Mouse (Mus musculus) gastrocnemius, adult 2 months (tissue): ENCODE measurements around the gene Frk. TPM values are rescaled to one million over a fixed set of nuclear protein-coding genes. Genes with fewer than 3 reads are reported as not detected.
"Not testable (repeated sequence)": the region's sequence is repeated elsewhere in the genome, so short reads cannot be mapped to it uniquely, and the experiment has no call there.

ENCODE experiments used
- DNase-seq: peaks from one replicate; pipeline ENCODE4 v3.0.0; 2022
- H3K27ac ChIP-seq: fragments of 200-600 bp; 2 replicates; pipeline ENCODE4 v1.8.1; 2022; ENCODE audit warnings: mild to moderate bottlenecking
- H3K4me3 ChIP-seq: fragments of 200-600 bp; 2 replicates; pipeline ENCODE4 v1.8.1; 2022; ENCODE audit warnings: mild to moderate bottlenecking, moderate library complexity
- CTCF ChIP-seq: fragments of 200-600 bp; IDR thresholded peaks from 2 replicates; pipeline ENCODE4 v1.8.1; 2022; ENCODE audit warnings: antibody characterized with exemption, mild to moderate bottlenecking, moderate library complexity
- intact Hi-C: fragments of 180-260 bp; cut with DNase I; formaldehyde crosslinking; loops from one replicate; pipeline ENCODE4 v1.15.1; 2025
- total RNA-seq, 2 experiments: library from RNA; stranded (reverse); gene quantifications; 2 replicates each; pipeline ENCODE4 v1.2.3; 2021

Gene Frk
- total RNA-seq, 2 experiments from 2014 or later, result 0.28 to 1.1 TPM

DNA sequence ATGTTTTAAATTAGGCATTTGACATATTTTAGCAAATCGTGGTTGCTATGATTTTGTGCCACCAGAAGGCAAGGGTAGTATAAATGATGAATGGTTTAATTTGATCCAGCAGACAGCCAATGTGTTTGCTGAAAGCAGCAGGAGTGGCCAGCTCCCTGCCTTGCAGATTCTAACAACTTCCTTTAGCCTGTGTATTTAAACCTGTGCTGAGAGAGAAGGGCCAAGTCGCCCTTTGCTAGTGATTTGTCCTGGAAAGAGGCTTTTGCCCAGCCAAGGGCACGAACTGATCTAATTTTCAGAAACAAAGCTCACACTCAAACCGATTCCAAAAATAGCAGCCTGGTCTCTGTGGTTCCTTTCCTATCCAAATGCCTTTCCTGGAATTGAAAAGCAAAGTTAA, 29.4 kb downstream of the Frk start:
- no peak for TF ChIP-seq CTCF

DNA sequence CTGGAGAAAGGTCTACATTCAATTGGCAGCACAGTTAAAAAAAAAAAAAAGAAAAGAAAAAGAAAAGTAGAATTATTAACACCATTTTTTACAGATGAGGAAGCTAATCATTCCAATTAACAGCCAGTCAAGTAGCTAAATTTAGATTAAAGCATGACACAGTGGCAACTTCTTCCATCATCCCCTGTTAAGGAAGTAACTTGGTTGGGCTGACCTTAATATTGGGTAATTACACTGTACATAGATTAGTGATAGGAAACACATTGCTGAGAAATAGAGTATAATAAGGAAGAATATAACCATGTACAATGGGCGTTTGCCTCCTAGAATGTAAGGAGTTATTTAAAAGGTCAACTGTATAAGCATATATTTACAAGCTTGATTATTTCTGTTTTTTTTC, 42.4 kb downstream of the Frk start:
- Histone ChIP-seq H3K27ac (no peak overlapping the region), H3K4me3 (no peak overlapping the region)
- no peak for TF ChIP-seq CTCF
- intact Hi-C loops, result no loop called here
- no peak for DNase-seq

More for the DNA sequence above, 29.4 kb downstream of the Frk start:
- H3K4me3 ChIP-seq, result peak overlapping the region; percentile 56
- H3K27ac ChIP-seq, result peak overlapping the region; percentile 36; the same call in 1 of the 2 replicates
- no peak for DNase-seq
- intact Hi-C loops, result no loop called here

DNA sequence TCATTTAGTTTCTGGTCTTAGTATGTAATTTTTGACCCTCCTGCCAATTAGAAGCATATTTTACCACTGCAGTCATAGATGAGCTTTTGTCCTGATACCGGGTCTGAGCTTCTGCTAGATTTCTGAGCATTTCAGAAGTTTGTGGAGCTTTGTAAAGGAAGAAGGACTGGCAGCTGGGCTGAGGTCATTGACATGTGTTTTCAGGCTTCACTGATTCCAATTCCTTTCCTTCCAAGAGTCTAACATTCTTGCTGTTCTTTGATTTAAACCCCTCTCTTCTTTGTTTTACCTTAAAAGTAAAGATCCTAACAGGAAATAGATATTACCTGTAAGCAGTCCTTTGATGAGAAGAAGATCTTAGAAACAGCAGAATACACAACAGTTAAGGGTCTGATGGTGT, 48.6 kb downstream of the Frk start:
- intact Hi-C loops, result no loop called here
- Histone ChIP-seq H3K27ac (no peak overlapping the region), H3K4me3 (no peak overlapping the region)
- no peak for DNase-seq
- no peak for TF ChIP-seq CTCF

- Histone ChIP-seq H3K27ac (no peak overlapping the region), H3K4me3 (no peak overlapping the region)
- TF ChIP-seq CTCF, result no peak
- no peak for DNase-seq
- intact Hi-C loops, result no loop called here
These were observed 49.3 kb downstream of the Frk start for GRCm38 (mm10) chr10:34532507-34532906.

DNA sequence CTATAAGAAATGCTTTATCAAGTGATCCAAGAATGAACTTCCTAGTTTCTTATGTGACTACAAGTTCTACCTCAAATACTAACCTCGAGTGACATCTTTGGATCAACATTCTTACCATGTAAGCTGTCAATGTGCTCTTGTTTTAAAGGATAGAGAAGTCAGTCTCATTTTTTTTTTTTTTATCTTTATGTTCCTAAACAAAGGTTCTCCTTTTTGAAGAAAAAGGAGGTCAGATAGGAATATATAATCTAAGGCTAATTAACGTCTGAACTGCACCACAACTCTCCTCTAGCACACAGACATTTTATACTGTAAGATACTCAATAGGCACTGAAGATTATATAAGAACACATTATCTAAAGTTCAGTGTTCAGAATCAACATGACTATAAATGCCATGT, 57.5 kb downstream of the Frk start:
- no peak for DNase-seq
- H3K27ac ChIP-seq, result no peak overlapping the region
- no peak overlapping the region for H3K4me3 ChIP-seq
- intact Hi-C loops, result no loop called here
- no peak for TF ChIP-seq CTCF

DNA sequence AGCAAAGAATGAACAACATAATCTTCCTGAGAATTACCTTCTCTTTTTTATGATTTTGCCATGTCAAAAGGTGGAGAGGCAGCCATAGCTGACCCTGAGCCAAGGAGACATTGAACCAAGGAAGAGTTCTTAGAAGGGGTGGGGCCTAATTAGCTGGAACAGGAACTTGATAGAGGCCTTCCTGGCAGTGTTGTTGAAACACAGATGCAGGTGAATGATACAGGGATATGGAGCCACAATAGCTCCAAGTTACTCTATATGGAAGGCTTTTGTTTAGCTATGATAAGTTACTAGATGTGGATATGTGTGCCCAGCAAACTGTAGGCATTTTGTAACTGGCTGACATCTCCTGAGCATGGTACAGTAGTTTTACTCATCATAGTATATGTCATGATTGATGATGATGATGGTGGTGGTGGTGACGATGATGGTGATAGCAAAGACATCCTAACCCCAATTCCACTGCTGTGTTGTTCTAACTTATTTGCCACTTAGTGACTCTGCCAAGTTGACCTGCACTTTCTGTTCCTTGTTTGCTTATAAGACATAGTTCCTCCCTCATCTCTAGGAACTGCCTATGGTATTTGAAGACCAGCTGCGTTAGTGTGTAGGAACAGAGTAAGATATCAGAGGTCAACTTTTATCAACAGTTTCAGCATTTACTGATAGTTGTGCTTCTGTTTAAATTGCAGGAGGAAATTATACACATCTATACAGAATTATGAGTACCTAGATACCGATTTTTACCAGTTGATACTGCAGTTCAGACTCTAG, 58.7 kb downstream of the Frk start:
- TF ChIP-seq CTCF, result no peak
- intact Hi-C loops, result no loop called here

DNA sequence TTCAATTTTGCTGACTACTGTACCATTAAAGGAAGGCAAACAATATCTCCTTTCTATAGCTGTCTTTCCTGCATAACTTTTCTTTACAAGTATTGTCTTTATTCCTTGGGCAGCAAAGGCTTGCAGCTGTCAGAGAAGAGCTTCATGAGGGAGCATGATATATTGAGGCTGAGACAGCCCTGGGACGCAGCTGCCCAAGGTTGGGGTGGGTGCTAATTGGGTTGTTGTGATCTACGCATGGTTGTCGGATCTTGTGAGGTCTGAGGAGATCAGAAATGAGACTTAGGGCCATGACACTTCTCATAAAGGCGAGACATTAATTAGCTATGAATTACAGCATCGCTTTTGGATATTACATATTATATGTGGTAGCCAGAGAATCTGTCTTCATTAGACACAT, 67.4 kb downstream of the Frk start:
- intact Hi-C loops, result no loop called here
- DNase-seq, result no peak
- H3K4me3 ChIP-seq, result no peak overlapping the region
- no peak overlapping the region for H3K27ac ChIP-seq
- TF ChIP-seq CTCF, result no peak

More for the DNA sequence above, 58.7 kb downstream of the Frk start:
- H3K27ac ChIP-seq, result no peak overlapping the region
- H3K4me3 ChIP-seq, result no peak overlapping the region
- DNase-seq, result no peak

DNA sequence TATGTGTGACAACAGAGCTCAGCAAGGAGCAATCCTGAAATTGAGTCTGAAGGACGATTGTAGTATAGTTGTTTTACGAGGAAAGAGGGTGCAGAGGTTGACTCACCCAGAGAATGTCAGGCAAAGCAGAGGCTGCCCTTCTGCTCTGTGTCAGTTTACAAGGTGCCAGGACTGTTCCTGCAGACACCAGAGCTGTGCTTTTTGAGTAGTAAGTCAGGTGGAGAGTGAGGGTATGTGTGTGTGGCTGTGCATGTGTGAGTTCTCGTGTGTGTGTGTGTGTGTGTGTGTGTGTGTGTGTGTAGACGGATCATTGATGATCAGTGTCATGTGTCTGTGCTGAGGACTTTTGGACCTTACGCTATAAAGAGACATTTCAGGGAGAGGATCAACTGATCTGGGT, 68.4 kb downstream of the Frk start:
- no peak overlapping the region for H3K4me3 ChIP-seq
- TF ChIP-seq CTCF, result no peak

DNA sequence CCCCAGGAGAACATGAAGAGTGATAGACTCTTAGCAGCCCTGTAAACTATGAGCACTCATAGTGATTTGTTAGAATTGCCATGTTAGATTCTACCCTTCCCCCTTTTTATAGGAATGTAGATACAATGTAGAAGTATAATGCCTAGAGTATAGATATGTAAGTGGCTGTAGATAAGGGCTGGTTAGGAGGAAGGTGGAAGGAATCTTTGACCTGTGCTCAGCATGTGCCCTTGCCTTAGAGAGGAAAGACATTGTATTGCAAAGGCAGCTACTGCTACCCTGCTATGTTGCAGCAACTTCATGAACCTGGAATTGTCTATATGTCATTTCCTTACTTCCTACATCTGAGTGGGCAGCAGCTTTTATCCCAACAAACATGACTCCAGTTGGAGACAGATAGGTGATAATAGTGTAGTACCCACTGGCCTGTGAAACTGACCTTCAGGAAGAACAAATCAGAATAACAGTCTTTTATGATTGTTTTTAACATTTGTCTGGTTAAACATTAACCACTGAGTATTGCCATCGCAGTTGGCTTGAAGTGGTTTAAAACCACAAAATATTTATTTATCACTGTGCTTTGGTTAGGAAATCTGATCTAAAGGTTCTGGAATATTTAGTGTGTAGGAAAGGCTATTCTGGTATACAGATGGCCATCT, 80.4 kb downstream of the Frk start:
- no peak overlapping the region for H3K27ac ChIP-seq
- DNase-seq, result no peak
- TF ChIP-seq CTCF, result no peak
- H3K4me3 ChIP-seq, result no peak overlapping the region
- intact Hi-C loops, result no loop called here

More for the DNA sequence above, 68.4 kb downstream of the Frk start:
- intact Hi-C loops, result no loop called here
- H3K27ac ChIP-seq, result no peak overlapping the region
- DNase-seq, result no peak

GRCm38 (mm10) chr10:34615474-34615873, 132.3 kb downstream of the Frk start:
- DNase-seq, result no peak
- intact Hi-C loops, result no loop called here
- no peak for TF ChIP-seq CTCF
- Histone ChIP-seq H3K27ac (no peak overlapping the region), H3K4me3 (no peak overlapping the region)

- TF ChIP-seq CTCF, result peak; percentile 27; the same call in 1 of the 2 replicates
- Histone ChIP-seq H3K27ac (no peak overlapping the region), H3K4me3 (no peak overlapping the region)
- DNase-seq, result no peak
- intact Hi-C loops, result no loop called here
These were observed 134.0 kb downstream of the Frk start for GRCm38 (mm10) chr10:34617216-34617615.

DNA sequence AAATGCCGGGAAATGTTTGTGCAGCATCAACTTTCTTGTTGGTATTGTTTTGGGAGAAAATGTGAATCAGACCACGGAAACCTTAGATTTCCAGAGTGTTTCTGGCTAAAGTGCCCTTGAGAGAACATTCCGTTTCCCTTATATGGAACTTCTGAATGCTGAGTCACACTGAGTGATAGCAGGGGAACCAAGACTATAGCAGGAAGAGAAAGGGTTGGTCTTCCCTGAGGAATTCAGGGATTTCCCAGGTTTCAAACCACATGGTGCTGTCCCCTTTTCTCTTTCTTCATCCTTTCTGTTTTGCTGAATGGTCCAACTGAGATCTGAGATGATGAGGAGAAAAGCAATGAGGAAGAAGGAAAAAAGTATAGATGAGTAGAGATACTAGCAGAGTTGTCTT, 135.3 kb downstream of the Frk start:
- Histone ChIP-seq H3K4me3 (no peak overlapping the region), H3K27ac (no peak overlapping the region)
- intact Hi-C loops, result no loop called here
- no peak for DNase-seq
- TF ChIP-seq CTCF, result no peak

DNA sequence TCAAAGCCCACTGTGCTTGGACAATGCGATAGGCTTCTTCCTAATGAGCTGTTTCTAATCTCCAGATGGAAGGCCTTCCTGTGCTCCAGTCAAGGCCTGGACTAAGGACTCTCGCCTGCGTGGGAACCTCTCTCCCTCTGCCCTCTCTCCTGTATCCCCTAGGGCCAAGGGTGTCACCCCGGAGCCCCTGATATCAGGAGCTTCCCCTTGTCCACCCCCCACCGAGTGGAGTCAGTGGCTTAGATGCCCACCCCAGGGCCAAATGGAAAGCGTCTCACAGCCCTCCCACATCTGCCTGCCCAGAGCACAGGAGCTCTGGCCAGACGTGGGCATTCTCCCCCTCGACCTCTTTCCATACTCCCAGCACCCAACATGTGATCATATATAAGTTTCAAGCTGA, 137.3 kb downstream of the Frk start:
- not testable (repeated sequence) for H3K27ac ChIP-seq

DNA sequence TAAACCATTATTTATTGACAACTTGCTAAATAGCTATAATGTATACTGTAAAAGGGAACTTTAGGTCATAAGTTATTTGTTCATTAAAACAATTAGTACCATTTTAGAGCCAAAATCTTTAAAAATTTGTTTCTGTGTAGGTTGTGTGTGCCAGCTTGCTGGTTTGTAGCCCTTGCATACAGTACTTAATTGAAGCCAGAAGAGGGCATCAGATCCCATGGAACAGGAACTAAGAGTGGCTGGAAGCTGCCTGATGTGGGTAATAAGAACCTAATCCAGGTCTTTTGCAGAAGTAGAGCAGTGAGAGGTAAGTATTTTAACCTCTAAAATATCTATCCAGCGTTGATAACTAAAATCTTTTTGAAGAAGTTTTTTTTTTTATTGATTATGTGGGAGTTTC, 155.0 kb downstream of the Frk start:
- intact Hi-C loops, result no loop called here
- DNase-seq, result no peak
- Histone ChIP-seq H3K4me3 (no peak overlapping the region), H3K27ac (no peak overlapping the region)
- peak; percentile 47 for TF ChIP-seq CTCF

More for the DNA sequence above, 137.3 kb downstream of the Frk start:
- DNase-seq, intact Hi-C loops, H3K4me3 ChIP-seq: not testable (repeated sequence)

Other genes with a start within 250 kb of the Frk start
- 10 to 100 TPM; 54.4 to 57.2 TPM for gene Tspyl1, start 201.2 kb upstream of the Frk start, total RNA-seq
- 1 to 10 TPM; 1.4 to 1.5 TPM for gene Tspyl4, start 186.0 kb upstream of the Frk start, total RNA-seq
- gene Col10a1, start 93.4 kb upstream of the Frk start, total RNA-seq, result not detected
- 1 to 10 TPM; 4.7 to 5.6 TPM for gene Nt5dc1, start 64.8 kb upstream of the Frk start, total RNA-seq